Mouse (Mus musculus) heart, embryonic 11.5 days (tissue): ENCODE data around the gene Ifi35. TPM values are rescaled to one million over a fixed set of nuclear protein-coding genes. Genes with fewer than 3 reads are reported as not detected.
"Not testable (repeated sequence)": the region's sequence is repeated elsewhere in the genome, so short reads cannot be mapped to it uniquely, and the experiment has no call there.

Experiments used
- ATAC-seq: fragments of 200-750 bp; cut with Nextera tagmentation; replicated peaks from 2 replicates; pipeline ENCODE4 v1.8.0; 2017; ENCODE audit warnings: moderate library complexity; ENCODE audit not compliant: insufficient number of reproducible peaks, low FRiP score, low TSS enrichment
- H3K27ac ChIP-seq: fragments of 300-500 bp; sonication (generic); 2 replicates; pipeline ENCODE4 v1.5.1; 2014; ENCODE audit warnings: mild to moderate bottlenecking, low read depth, low read length
- H3K27me3 ChIP-seq: fragments of 300-500 bp; sonication (generic); 2 replicates; pipeline ENCODE4 v1.6.1; 2014; ENCODE audit warnings: mild to moderate bottlenecking, low read length, mixed read lengths; ENCODE audit not compliant: control insufficient read depth, insufficient read depth
- H3K36me3 ChIP-seq: fragments of 300-500 bp; sonication (generic); 2 replicates; pipeline ENCODE4 v1.6.1; 2014; ENCODE audit warnings: mild to moderate bottlenecking, low read length, moderate library complexity, mixed read lengths; ENCODE audit not compliant: control insufficient read depth, insufficient read depth
- H3K4me1 ChIP-seq: fragments of 300-500 bp; sonication (generic); 2 replicates; pipeline ENCODE4 v1.6.1; 2014; ENCODE audit warnings: low read length; ENCODE audit not compliant: control insufficient read depth, insufficient read depth
- H3K4me2 ChIP-seq: fragments of 300-500 bp; sonication (generic); 2 replicates; pipeline ENCODE4 v1.6.1; 2014; ENCODE audit warnings: mild to moderate bottlenecking, moderate library complexity
- H3K4me3 ChIP-seq: fragments of 300-500 bp; sonication (generic); 2 replicates; pipeline ENCODE4 v1.5.1; 2014; ENCODE audit warnings: low read depth, low read length
- H3K9ac ChIP-seq: fragments of 300-500 bp; sonication (generic); 2 replicates; pipeline ENCODE4 v1.6.1; 2014; ENCODE audit warnings: mild to moderate bottlenecking, low read depth, low read length, moderate library complexity
- H3K9me3 ChIP-seq: fragments of 300-500 bp; sonication (generic); replicated peaks from 2 replicates; pipeline ENCODE4 v1.6.1; 2016; ENCODE audit warnings: low read length; ENCODE audit not compliant: control insufficient read depth
- WGBS: fragments of 180-500 bp; shearing (Covaris S2); extraction: QIAGEN DNeasy Blood & Tissue Kit; methylation state at CpG from one replicate; pipeline ENCODE4 v1.1.7; 2014; ENCODE audit not compliant: insufficient replicate concordance; 5-methylcytosine and 5-hydroxymethylcytosine counted together
- polyA plus RNA-seq: library from polyadenylated mRNA; unstranded; fragments of >200 nt; fragmentation: Nextera tagmentation; extraction: Ambion mirVana; gene quantifications from 2 replicates; pipeline ENCODE4 v1.2.1, GENCODE M21; 2014

The Ifi35 gene
- polyA plus RNA-seq, 1 experiment from 2014 or later, result 11.8 TPM

DNA sequence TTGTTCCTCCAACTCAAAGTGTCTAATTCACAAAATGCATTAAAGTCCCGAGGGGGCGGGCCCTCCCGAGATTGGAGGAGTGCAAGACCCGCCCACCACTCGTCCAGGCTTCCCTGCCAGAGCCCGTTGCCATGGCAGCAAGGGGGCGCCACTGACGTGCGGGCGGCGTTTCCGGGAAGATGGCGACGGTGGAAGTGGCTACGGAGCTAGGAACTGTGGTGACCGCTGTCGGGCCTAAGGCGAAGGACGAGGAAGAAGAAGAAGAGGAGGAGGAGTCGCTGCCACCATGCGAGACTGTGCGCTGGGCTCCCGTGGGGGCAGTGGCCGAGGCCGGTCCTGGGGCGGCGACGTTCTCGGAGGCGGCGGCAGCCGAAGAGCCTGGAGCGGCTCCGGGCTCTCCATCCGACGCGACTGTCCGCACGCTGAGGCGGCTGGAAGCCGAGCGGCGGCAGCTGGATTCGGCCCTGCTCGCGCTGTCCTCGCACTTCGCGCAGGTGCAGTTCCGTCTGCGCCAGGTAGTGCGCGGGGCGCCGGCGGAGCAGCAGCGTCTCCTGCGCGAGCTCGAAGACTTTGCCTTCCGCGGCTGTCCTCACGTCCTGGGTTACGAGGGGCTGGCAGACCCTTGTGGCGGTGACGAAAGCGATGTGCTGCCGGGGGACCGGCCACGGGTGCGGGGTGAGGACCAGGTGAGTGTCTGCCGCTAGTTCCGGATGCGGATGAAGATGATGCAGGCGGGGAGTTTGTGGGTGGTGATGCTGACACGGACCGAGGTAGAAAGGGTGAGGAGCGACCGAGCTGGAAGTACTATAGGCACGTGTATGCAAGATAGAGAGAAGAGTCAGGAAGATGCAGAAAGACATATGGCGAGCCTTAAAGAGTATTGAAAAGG lies 23.0 kb upstream of the Ifi35 start, which contains the start of the genes Rundc1 and Ptges3l:
TSS of gene Rundc1 (plus strand) at position 161 of the 889 bp plus-strand sequence.
TSS of gene Ptges3l (minus strand) at position 409 of the 889 bp plus-strand sequence.
- no peaks in the 10 kb centered on the region for H3K27me3 ChIP-seq
- H3K4me2 ChIP-seq, result peak within 1 kb of the TSS; percentile 98
- H3K9me3 ChIP-seq, result no peaks in the 10 kb centered on the region
- ATAC-seq, result peak; percentile 88
- H3K36me3 ChIP-seq, result peaks cover 3% of the 10 kb centered on the region
- H3K4me3 ChIP-seq, result peak within 1 kb of the TSS; percentile 95
- H3K9ac ChIP-seq, result peak within 1 kb of the TSS; percentile 90
- peak within 1 kb of the TSS; percentile 94 for H3K27ac ChIP-seq
- WGBS, result under 1% methylated on average over 74 of the region's 81 CpGs
- peaks cover 17% of the 10 kb centered on the region for H3K4me1 ChIP-seq

DNA sequence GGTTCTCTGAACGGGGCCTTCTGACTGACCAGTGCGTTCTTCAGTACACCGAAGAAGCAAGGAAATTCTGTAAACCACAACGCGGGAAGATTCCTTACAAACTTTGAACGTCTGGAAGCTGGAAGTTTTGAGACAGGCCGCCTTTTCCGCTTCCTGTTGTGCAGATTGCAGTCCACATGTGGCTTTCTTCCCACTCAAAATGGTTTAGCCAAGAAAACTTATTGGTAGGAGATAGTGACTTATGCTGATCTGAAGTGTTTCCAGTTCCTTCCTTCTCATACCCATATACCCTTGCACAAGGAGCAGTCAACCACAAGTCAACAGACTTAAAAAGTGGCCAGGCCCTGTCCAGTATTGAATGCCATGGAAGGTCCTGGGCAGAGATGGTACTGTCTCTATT lies 22.0 kb upstream of the Ifi35 start:
- no peak for ATAC-seq
- Histone ChIP-seq H3K9me3 (no peaks in the 10 kb centered on the region), H3K36me3 (peaks cover 8% of the 10 kb centered on the region), H3K4me1 (peaks cover 17% of the 10 kb centered on the region), H3K27ac (no peak overlapping the region), H3K27me3 (no peaks in the 10 kb centered on the region), H3K4me3 (peak overlapping the region; percentile 95), H3K4me2 (peak overlapping the region; percentile 98), H3K9ac (0 out of 2 replicates have a peak overlapping the region, but pooled peaks have one; percentile 90)
- WGBS, result 55% methylated on average over 8 of the region's 8 CpGs

- H3K9me3 ChIP-seq, result no peaks in the 10 kb centered on the region
- no peak overlapping the region for H3K9ac ChIP-seq
- 91% methylated on average over 9 of the region's 9 CpGs for WGBS
- peaks cover 4% of the 10 kb centered on the region for H3K4me1 ChIP-seq
- H3K4me2 ChIP-seq, result no peak overlapping the region
- no peak overlapping the region for H3K4me3 ChIP-seq
- no peaks in the 10 kb centered on the region for H3K27me3 ChIP-seq
- H3K27ac ChIP-seq, result no peak overlapping the region
- no peak for ATAC-seq
- peaks cover 13% of the 10 kb centered on the region for H3K36me3 ChIP-seq
Observed at GRCm38 (mm10) chr11:101431327-101431726, 16.9 kb upstream of the Ifi35 start.

DNA sequence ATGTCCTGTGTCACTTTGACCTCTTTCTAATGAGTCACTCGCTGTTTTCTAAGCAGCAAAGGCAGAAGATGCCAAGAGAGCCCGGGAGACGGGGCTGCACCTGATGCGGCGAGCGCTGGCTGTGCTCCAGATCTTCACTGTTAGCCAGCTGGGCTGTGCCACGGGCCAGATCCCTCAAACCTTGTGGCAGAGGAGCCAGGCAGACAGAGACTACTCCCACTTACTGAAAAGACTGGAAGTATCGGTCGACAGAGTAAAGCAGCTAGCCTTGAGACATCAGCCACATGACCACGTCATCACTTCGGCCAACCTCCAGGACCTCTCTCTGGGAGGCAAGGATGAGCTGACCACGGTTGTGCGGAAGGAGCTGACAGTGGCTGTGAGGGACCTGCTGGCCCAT lies 14.8 kb upstream of the Ifi35 start:
- ATAC-seq, result no peak
- Histone ChIP-seq H3K27me3 (no peaks in the 10 kb centered on the region), H3K36me3 (peaks cover 13% of the 10 kb centered on the region), H3K4me2 (no peak overlapping the region), H3K4me3 (no peak overlapping the region), H3K27ac (no peak overlapping the region), H3K9ac (no peak overlapping the region), H3K9me3 (no peaks in the 10 kb centered on the region), H3K4me1 (no peaks in the 10 kb centered on the region)
- 90% methylated on average over 13 of the region's 13 CpGs for WGBS

DNA sequence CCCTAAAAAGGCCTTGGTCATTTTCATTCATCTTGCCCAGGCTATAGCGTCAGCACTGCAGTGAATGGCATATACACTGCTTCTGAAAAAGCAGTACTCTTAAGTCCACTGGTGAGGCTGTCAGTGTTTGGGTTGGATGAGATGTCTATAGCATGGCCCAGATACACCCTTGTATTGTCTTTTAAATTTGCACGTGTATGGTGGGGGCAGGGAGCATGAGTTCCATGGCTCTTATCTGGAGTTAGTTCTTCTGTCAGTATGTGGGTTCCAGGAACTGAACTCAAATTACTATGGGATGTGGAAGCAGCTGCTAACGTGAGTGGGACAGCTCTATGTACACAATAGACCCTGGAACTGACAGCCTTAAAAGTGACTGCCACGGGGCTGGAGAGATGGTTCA lies 12.4 kb upstream of the Ifi35 start:
- peaks cover 7% of the 10 kb centered on the region for H3K36me3 ChIP-seq
- WGBS, result 64% methylated on average over 4 of the region's 4 CpGs
- no peak for ATAC-seq
- no peaks in the 10 kb centered on the region for H3K27me3 ChIP-seq
- no peaks in the 10 kb centered on the region for H3K4me1 ChIP-seq
- H3K4me3 ChIP-seq, result no peak overlapping the region
- H3K27ac ChIP-seq, result no peak overlapping the region
- H3K4me2 ChIP-seq, result no peak overlapping the region
- H3K9ac ChIP-seq, result no peak overlapping the region
- no peaks in the 10 kb centered on the region for H3K9me3 ChIP-seq

- H3K4me3 ChIP-seq, result no peak overlapping the region
- peaks cover 6% of the 10 kb centered on the region for H3K36me3 ChIP-seq
- no peaks in the 10 kb centered on the region for H3K4me1 ChIP-seq
- no peak for ATAC-seq
- H3K27me3 ChIP-seq, result no peaks in the 10 kb centered on the region
- H3K9me3 ChIP-seq, result no peaks in the 10 kb centered on the region
- no peak overlapping the region for H3K4me2 ChIP-seq
- 80% methylated on average over 4 of the region's 4 CpGs for WGBS
- no peak overlapping the region for H3K9ac ChIP-seq
- no peak overlapping the region for H3K27ac ChIP-seq
Observed at GRCm38 (mm10) chr11:101436916-101437315, 11.3 kb upstream of the Ifi35 start.

DNA sequence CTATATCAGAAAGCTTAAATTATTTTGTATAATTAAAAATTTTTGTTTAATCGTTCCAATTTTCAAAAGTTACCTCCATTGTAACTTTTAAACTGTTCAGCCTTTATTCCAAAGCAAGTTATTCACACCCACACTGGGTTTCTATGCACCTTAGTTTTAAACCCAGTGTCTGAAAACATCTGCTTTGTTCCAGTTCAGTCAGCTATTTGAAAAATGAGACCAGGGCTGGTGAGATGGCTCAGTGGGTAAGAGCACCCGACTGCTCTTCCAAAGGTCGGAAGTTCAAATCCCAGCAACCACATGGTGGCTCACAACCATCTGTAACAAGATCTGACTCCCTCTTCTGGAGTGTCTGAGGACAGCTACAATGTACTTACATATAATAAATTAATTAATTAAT lies 10.2 kb upstream of the Ifi35 start:
- 52% methylated on average over 3 of the region's 3 CpGs for WGBS
- H3K27ac ChIP-seq, ATAC-seq, H3K27me3 ChIP-seq, H3K9me3 ChIP-seq, H3K4me2 ChIP-seq, H3K4me1 ChIP-seq, H3K9ac ChIP-seq, H3K4me3 ChIP-seq, H3K36me3 ChIP-seq: not testable (repeated sequence)

DNA sequence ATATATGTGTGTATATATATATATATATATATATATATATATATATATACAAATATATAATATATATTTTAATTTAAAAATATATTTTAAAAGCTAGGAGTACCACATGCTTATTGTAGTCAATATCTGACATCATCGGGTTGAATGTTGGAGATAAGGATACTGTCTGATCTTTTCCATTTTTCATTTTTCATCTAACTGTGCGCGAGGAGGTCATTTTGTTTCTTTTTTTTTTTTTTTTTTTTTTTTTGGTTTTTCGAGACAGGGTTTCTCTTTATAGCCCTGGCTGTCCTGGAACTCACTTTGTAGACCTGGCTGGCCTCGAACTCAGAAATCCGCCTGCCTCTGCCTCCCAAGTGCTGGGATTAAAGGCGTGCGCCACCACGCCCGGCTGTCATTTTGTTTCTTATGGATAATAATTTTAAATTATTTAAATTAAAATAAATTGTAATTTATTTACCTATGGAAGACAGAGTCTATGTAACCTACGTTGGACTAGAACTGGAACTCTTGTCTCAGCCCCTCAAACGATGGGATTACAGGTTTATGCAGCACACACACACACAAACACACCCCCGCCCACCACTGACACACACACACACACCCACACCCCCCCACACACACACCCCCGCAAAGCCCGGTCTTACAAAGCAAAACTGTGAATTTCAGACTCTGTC lies 6.6 kb upstream of the Ifi35 start:
- Histone ChIP-seq H3K4me2 (peak overlapping the region; percentile 56), H3K4me3 (peak overlapping the region; percentile 79), H3K27ac (0 out of 2 replicates have a peak overlapping the region, but pooled peaks have one; percentile 29), H3K36me3 (peaks cover 22% of the 10 kb centered on the region)
- WGBS, result 41% methylated on average over 14 of the region's 15 CpGs
- not testable (repeated sequence) for H3K4me1 ChIP-seq, H3K9me3 ChIP-seq, H3K27me3 ChIP-seq, ATAC-seq, H3K9ac ChIP-seq
